ENCODE assay signal across 12 mouse cellular contexts in the genomic region with DNA sequence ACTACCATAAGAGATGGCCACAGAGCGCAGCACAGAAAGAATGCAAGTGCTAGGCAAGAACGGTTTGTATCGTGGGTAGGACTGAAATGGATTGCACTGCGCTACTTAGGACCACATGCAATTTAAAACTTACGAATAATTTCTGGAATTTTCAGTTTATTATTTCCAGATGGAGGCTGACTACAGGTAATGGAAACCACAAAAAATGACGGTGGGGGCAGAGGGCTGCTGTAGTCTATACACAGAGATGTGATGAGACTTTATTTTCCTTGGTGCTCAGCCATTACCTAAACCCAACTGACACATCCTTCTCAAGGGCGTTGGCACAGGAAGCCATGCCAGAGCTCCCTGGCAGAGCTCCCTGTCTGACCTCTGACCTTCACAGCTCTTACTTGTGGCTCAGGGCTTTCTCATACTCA.
A peak's percentile ranks its signal among the peaks of the same experiment; 100 is the strongest.
DNase-seq lines count a peak whose midpoint lies in the region; ATAC-seq and TF ChIP-seq lines count a peak whose summit lies in the region.
"Had no signal": no experiment of that assay in that cellular context is flagged by ENCODE, and none has a peak within 500 bp of the region (broad histone marks: within the 10 kb centered on the region; RNA-seq: fewer than 3 reads in every experiment).

No protein-coding gene starts in this region.

- no peaks in the 10 kb centered on the region for H3K9me3 ChIP-seq in limb, embryonic 15.5 days

- H3K4me1 ChIP-seq in limb, embryonic 15.5 days = peaks cover 11% of the 10 kb centered on the region

- intact Hi-C loops in gastrocnemius, adult 2 months (cut with DNase I) = no loop called here
- intact Hi-C loops in gastrocnemius, postnatal 36 days (cut with DNase I) = loop anchor here (5.0 kb wide), 1 partner anchor 134 kb away; no protein-coding TSS in a partner anchor

- peak; percentile 63 for ATAC-seq in limb, embryonic 15.5 days (ENCODE audit: insufficient number of reproducible peaks, low FRiP score, low TSS enrichment, low read depth)
- ATAC-seq: forebrain, postnatal 0 days; hindbrain, postnatal 0 days had no signal

- H3K27me3 ChIP-seq in limb, embryonic 15.5 days = no peaks in the 10 kb centered on the region

- TF ChIP-seq CTCF in gastrocnemius, adult 2 months (IDR thresholded peaks at IDR 0.05) = no peak

- H3K27ac ChIP-seq in gastrocnemius, adult 2 months = peak overlapping the region; percentile 53
- H3K27ac ChIP-seq in limb, embryonic 15.5 days = peak overlapping the region; percentile 71
- H3K27ac ChIP-seq: hindbrain, postnatal 0 days had no signal

- H3K36me3 ChIP-seq in limb, embryonic 15.5 days = peaks cover 28% of the 10 kb centered on the region

- H3K9ac ChIP-seq in limb, embryonic 15.5 days = no peak overlapping the region
- H3K9ac ChIP-seq: forebrain, postnatal 0 days had no signal

- DNase-seq in gastrocnemius, adult 2 months = peak; percentile 60
- no peak for DNase-seq in gastrocnemius, postnatal 36 days
- peak; percentile 34 to 51 for DNase-seq in lung, adult 18-20 months
- DNase-seq in lung, postnatal 25 days (ENCODE audit: low spot score) = no peak
- peak; percentile 70 for DNase-seq in adrenal gland, postnatal 25 days
- DNase-seq in B cell, adult 2 months = no peak
- DNase-seq in layer of hippocampus, adult 11-12 months (ENCODE audit: low spot score) = no peak
- DNase-seq: forebrain, postnatal 0 days; thymus, postnatal 14 days had no signal

- WGBS in limb, embryonic 15.5 days = 40% methylated on average over 7 of the region's 7 CpGs

- H3K4me2 ChIP-seq in limb, embryonic 15.5 days = no peak overlapping the region
- H3K4me2 ChIP-seq: liver, embryonic 11.5 days had no signal

- no peak overlapping the region for H3K4me3 ChIP-seq in gastrocnemius, adult 2 months
- no peak overlapping the region for H3K4me3 ChIP-seq in limb, embryonic 15.5 days

Comparison
In these comparisons a context has a peak if more than half of its experiments do, and no peak if none do; other contexts are left out.
1. DNase-seq: peak in gastrocnemius, adult 2 months (single experiment), lung, adult 18-20 months (2 of 2) and adrenal gland, postnatal 25 days (single experiment); none in gastrocnemius, postnatal 36 days (0 of 2), lung, postnatal 25 days (single experiment), B cell, adult 2 months (0 of 2) and layer of hippocampus, adult 11-12 months (single experiment).